Mouse (Mus musculus): ENCODE measurements around the gene Cwc22.

Cwc22 gene

DNA sequence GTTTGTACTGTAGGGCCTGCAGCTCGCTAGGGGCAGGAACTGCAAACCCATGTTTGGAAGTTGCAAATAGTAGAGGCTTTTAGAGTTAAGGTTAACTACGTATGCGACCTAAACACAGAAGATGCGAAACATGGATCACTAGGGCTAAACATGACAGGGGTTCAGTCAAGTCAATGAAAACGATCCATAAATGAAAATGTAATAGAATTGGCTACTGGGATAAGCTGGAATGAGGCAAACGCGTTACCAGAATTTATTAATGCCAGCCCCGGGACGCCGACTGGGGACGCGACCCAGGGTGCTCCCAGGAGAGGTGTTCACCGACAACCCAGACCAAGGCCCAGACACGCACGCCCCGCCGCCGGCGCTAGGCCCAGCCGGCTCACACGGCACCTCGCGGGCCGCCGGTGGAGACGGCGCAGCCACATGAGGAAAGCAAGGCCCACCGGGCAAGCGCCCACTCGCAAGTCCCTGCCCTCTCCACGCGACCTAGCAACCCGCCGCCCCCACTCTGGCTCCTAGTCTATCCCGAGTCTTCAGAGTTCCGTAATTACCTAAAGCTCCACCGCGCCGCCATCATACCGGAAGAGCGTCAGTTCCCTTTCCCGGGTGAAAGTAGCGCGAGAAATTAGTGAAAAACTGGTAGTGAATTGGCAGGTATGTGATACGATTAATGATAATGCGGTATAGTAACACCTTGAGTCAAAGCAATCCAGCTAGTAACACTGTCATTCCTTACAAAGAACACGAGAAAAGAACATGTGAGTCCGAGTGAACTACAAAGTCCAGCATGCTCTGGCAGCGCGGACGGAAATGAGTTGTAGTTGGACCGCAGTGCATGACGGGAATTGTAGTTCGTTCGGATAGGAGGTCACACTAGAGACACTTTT is at the start of gene Cwc22:
Gene Cwc22 (minus strand): TSS at position 780 of the 890 bp plus-strand sequence.
- DNase-seq: peak; percentile 94 to 95

- no peak for DNase-seq
Observed at GRCm38 (mm10) chr2:77993727-77994401, 47.7 kb upstream of the Cwc22 start.

DNA sequence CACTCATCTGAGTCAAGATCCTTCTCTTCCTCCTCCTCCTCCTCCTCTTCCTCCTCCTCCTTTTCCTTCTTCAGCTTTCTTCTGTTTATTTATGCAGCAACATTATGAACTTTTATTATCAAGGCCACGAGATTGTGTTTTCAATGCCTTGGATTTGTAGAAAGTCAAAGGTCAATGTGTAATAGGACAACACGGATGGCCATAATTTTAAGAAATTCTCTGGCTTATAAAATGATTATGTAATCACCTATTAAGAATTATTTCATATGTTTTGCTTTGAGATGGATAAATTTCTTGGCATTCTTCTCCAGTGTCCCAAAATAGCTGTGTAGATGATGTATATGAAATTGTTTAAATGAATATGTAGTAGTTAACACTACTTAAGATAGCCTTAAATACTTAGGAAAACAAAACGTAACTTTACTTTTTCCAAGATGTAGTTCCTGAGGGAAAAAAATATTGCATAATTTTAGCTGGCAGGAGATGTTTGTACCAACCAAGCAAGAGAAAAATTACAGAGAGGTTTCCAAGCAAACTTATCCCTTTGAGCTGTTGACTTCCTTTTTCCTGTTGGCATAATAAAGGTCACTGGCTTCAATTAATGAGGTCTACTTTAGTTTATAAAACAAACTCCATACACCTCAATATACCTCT is 46.9 kb upstream of the Cwc22 start:
- DNase-seq: no peak

DNA sequence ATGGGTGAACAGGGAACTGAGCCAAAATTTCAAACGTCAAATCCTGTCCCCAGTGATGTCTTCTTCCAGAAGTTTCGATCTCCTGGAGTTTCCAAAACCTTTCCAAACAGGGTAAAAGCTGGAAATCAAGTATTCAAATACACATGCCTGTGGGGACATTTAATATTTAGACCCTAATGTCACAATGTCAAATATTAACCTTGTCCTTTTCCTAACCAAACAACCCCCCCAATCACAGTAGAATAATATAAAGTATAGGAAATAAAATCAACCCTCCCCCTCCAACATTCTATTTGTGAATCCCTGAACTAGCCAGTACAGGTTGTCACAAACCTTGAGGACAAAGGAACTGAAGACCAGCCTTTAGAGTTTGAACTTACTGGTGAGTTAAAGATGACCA is 44.6 kb upstream of the Cwc22 start:
- no peak for DNase-seq

- DNase-seq: no peak
Observed at GRCm38 (mm10) chr2:77990121-77990520, 43.9 kb upstream of the Cwc22 start.

DNA sequence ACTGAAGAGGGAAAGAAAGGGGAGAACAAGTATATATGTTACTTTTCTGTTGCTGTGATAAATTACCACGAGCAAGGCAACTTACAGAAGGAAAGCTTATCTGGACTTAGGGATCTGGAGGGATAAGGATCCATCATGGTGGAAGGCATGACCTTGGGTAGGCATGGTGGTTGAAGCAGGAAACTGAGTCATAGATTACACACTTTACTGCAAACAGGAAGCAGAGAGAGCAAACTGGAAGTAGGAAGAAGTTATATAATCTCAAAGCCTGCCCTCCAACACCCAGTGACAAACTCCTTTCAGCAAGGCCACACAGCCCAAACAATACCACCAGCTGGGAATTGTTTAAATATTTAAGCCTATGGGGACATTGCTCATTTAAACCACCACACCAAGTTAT is 43.2 kb upstream of the Cwc22 start:
- no peak for DNase-seq

GRCm38 (mm10) chr2:77985991-77986730 is 40.0 kb upstream of the Cwc22 start:
- no peak for DNase-seq

DNA sequence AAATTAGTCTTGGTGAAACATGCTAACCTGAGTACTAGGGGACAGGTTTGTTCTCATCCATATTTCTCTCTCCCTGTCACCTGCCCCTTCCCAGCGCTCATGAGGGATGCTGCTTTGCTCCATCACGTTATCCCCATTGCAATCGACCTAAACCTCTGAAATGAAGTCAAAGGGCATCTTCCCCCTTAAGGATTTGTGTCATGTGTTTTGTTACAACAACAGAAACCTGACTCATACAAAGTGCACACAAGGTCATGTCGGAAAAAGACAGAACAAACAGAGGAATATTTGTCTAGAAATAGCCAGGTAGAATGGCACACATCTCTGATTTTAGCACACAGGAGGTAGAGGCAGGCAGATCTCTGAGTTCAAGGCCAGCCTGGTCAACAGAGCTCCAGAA is 38.0 kb upstream of the Cwc22 start:
- no peak for DNase-seq

DNA sequence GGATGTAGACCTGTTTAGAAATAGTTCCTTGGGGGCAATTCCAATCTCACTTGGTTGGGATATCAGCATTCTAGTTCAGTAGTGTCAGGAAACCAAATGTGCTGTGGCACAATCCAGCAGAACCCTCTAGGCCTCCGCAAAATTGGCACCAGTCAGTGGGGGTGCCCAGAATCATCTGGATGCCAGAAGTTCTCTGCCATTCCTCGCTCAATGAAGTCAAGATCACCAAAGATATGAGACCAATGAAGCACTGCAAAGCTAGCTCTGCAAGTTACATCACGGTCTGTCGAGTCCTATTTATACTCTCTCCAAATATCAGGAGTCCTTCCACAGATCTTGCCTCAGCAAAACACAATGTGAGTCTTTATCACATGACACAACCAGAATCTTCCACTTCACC is 35.7 kb upstream of the Cwc22 start:
- no peak for DNase-seq

- DNase-seq: no peak
Observed at GRCm38 (mm10) chr2:77980696-77981095, 34.5 kb upstream of the Cwc22 start.

GRCm38 (mm10) chr2:77979519-77979918 is 33.3 kb upstream of the Cwc22 start:
- no peak for DNase-seq

GRCm38 (mm10) chr2:77979081-77979480 is 32.9 kb upstream of the Cwc22 start:
- no peak for DNase-seq

- DNase-seq: no peak
Observed at GRCm38 (mm10) chr2:77978256-77978655, 32.1 kb upstream of the Cwc22 start.

DNA sequence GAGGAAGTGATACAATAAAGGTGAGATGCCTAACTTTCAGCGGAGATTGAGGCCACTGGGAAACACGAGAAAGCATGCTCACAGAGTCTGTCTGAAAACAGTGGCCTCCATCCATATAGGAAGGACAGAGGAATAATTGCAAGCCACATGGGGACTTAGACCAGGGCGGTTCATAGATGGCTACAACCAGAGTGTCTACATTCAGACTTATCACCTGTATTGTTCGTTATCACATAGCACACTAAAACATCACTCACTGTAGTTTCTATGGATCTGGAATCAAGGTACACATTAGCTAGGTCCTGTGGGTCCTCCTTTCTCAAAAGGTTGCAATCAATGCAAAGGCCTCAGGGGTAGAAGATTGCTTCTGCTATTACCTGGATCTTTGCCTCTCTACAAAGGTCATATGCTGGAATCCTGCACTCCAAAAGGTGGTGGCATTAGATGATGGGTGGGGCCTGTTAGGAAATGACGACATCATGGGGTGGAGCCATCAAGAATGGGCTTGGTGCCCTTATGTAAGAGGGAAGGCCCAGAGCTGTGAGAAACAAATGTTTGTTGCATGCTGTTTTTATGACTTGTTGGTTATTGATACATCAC is 30.2 kb upstream of the Cwc22 start:
- DNase-seq: no peak

- DNase-seq: no peak
Observed at GRCm38 (mm10) chr2:77975606-77976005, 29.4 kb upstream of the Cwc22 start.

GRCm38 (mm10) chr2:77974986-77975385 is 28.8 kb upstream of the Cwc22 start:
- no peak for DNase-seq

DNA sequence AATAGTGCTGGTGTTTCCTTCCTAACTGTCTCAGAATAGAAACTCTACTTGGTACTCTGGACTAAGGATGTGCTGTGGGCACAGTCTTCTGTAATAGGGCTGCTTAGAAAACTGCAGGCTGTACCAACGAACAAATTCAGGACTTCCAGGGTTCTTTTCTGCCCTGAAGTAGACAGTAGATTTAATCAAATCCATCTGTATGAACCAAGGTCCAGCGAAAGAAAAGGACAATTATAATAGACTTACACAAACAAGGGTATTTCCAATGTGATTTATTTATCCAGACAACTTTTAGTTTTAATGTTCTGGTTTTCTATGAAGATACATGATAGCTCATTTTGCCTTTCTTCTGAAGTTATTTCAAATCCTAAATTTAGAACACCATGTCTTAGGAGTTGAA is 28.2 kb upstream of the Cwc22 start:
- DNase-seq: no peak

GRCm38 (mm10) chr2:77973296-77973695 is 27.1 kb upstream of the Cwc22 start:
- DNase-seq: no peak

DNA sequence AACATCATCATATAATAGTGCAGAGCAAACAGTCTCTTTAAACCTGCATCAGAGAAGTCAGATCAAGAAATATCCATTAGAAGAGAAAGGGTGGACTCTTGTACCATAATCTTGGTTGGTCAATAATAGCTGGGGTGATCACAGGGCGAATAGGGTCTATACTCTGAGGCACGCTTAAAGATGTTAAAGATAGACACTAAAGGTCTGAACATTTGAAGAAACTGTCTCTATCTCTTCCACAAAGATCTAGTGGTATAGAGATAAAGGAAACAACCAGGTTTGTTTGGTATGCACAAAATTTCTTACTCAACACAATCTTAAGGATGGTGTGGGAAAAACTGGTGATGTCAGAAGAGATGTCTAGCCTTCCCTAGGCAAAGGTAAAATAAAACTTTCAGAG is 26.4 kb upstream of the Cwc22 start:
- no peak for DNase-seq

DNA sequence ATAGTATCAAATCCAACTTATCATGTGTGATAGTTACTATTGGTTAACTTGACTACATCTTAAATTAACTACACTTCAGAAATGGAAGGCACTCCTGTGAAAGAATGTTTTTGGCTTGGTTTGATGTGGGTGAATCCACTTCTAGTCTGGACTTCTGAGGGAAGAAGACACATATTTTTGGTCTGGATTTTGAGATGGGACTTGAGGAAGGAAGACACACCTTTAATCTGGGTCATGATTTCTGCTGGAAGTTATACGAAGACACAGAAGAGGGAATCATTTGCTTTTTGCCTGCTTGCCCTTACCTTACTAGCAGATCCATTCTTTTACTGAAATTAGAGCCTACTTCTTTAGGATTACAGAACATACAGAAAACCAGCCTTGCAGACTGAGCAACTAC is 25.7 kb upstream of the Cwc22 start:
- no peak for DNase-seq

DNA sequence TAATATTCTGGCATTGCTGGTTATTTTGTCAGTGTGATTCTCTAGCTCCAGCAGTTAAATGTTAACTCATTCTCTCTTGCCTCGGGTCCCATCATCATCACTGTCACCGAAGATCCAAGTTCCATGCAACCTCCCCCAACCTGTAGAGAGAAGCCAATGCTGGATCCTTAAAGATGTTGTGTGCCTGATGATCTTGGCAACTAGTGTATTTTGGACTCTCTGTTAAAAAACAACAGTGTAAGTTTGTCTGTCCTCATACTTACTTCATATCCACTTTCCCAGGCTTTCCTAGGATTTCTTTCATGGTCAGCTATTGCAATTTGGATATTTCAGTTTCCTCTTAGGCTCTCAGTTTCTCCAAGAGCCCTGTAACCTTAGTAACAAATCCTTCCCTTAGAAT is 25.2 kb upstream of the Cwc22 start:
- DNase-seq: no peak

GRCm38 (mm10) chr2:77970556-77970955 is 24.4 kb upstream of the Cwc22 start:
- no peak for DNase-seq

DNA sequence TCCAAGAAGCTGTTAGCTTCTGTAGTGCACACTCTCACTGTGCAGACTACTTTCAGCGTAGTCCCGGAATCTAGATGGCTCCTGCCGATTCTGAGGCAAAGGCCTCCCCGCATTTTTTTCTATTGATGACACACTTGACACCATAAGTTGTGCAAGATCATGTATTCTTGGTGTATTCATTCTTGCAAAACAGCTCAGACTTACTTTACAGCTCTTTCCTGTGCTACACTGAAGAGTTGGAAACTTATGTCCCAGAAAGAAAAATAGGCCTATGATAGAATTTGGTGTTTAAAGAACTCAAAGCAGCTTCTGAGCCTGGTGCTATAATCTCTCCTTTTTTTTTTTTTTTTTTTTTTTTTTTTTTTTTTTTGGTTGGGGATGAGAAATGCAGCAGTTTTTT is 23.8 kb upstream of the Cwc22 start:
- no peak for DNase-seq

All from cerebellum, adult 18-20 months (tissue).